Mouse (Mus musculus) layer of hippocampus, postnatal 14 days (tissue): ENCODE measurements around the gene Zfp367. TPM values are rescaled to one million over a fixed set of nuclear protein-coding genes. Genes with fewer than 3 reads are reported as not detected.
A peak's percentile ranks its signal among the peaks of the same experiment; 100 is the strongest.

Source experiments
- DNase-seq, 2 experiments: peaks; one replicate each; pipeline ENCODE4 v3.0.0; 2021 to 2022; ENCODE audit warnings: low spot score in 2 of 2, mixed read lengths in 1 of 2
- total RNA-seq, 2 experiments: library from RNA; stranded (reverse); gene quantifications; 2 replicates each; pipeline ENCODE4 v1.2.3; 2021

The Zfp367 gene
- total RNA-seq, 2 experiments from 2014 or later, result 9.7 to 10.2 TPM

GRCm38 (mm10) chr13:64155171-64155571, 2.2 kb upstream of the Zfp367 start:
- DNase-seq, result no peak

GRCm38 (mm10) chr13:64154651-64155050, 1.6 kb upstream of the Zfp367 start:
- no peak for DNase-seq

- DNase-seq, result peak in 1 of 2 experiments; percentile 22
Observed at GRCm38 (mm10) chr13:64153751-64154267, 807 bp upstream of the Zfp367 start.

- no peak for DNase-seq
Observed at GRCm38 (mm10) chr13:64152671-64153082, 325 bp downstream of the Zfp367 start.

GRCm38 (mm10) chr13:64152241-64152669, 747 bp downstream of the Zfp367 start:
- DNase-seq, result peak; percentile 70 to 75

GRCm38 (mm10) chr13:64150121-64150520, 2.9 kb downstream of the Zfp367 start:
- DNase-seq, result no peak

- peak; percentile 9 to 16 for DNase-seq
Observed at GRCm38 (mm10) chr13:64129616-64130375, 23.2 kb downstream of the Zfp367 start.

GRCm38 (mm10) chr13:64128858-64129615, 24.0 kb downstream of the Zfp367 start, which contains the start of gene Slc35d2:
Slc35d2 (minus strand) TSS chr13:64129368.
- no peak for DNase-seq

- DNase-seq, result no peak
Observed at GRCm38 (mm10) chr13:64126316-64126715, 26.7 kb downstream of the Zfp367 start.

- no peak for DNase-seq
Observed at GRCm38 (mm10) chr13:64124886-64125285, 28.1 kb downstream of the Zfp367 start.

GRCm38 (mm10) chr13:64123491-64124188, 29.4 kb downstream of the Zfp367 start:
- no peak for DNase-seq

GRCm38 (mm10) chr13:64120760-64121159, 32.2 kb downstream of the Zfp367 start:
- DNase-seq, result no peak

GRCm38 (mm10) chr13:64117442-64117841, 35.6 kb downstream of the Zfp367 start:
- no peak for DNase-seq

- DNase-seq, result no peak
Observed at GRCm38 (mm10) chr13:64110421-64110820, 42.6 kb downstream of the Zfp367 start.

- no peak for DNase-seq
Observed at GRCm38 (mm10) chr13:64108381-64108850, 44.6 kb downstream of the Zfp367 start.

- no peak for DNase-seq
Observed at GRCm38 (mm10) chr13:64107535-64107934, 45.5 kb downstream of the Zfp367 start.

GRCm38 (mm10) chr13:64107105-64107504, 45.9 kb downstream of the Zfp367 start:
- no peak for DNase-seq

- no peak for DNase-seq
Observed at GRCm38 (mm10) chr13:64105690-64106089, 47.3 kb downstream of the Zfp367 start.

- peak; percentile 24 to 51 for DNase-seq
Observed at GRCm38 (mm10) chr13:64100186-64100585, 52.8 kb downstream of the Zfp367 start.

- DNase-seq, result no peak
Observed at GRCm38 (mm10) chr13:64098992-64099391, 54.0 kb downstream of the Zfp367 start.

GRCm38 (mm10) chr13:64093341-64093740, 59.7 kb downstream of the Zfp367 start:
- peak; percentile 60 to 78 for DNase-seq
